Mouse (Mus musculus): ENCODE data around the gene Oaz2. TPM values are rescaled to one million over a fixed set of nuclear protein-coding genes. Genes with fewer than 3 reads are reported as not detected.

Oaz2 gene
- polyA plus RNA-seq, 1 experiment = 41.7 TPM

Other genes starting within 250 kb of the Oaz2 start
- 67.2 and 87.4 TPM in 2 replicates for gene Slc51b, start 245.0 kb upstream of the Oaz2 start, polyA plus RNA-seq (2012; rRNA removed)
- gene Mtfmt, start 232.2 kb upstream of the Oaz2 start, polyA plus RNA-seq (2012; rRNA removed) = 13.6 and 17.6 TPM in 2 replicates
- gene Spg21, start 207.1 kb upstream of the Oaz2 start, polyA plus RNA-seq (2012; rRNA removed) = 13.5 and 15.4 TPM in 2 replicates
- 0.06 TPM in 1 of 2 replicates, not detected in the other for gene Ankdd1a, start 147.8 kb upstream of the Oaz2 start, polyA plus RNA-seq (2012; rRNA removed)
- 11.6 and 13.0 TPM in 2 replicates for gene Plekho2, start 88.0 kb upstream of the Oaz2 start, polyA plus RNA-seq (2012; rRNA removed)
- 4.6 and 5.5 TPM in 2 replicates for gene Pif1, start 80.8 kb upstream of the Oaz2 start, polyA plus RNA-seq (2012; rRNA removed)
- 23.4 and 27.7 TPM in 2 replicates for gene Rbpms2, start 38.4 kb upstream of the Oaz2 start, polyA plus RNA-seq (2012; rRNA removed)
- 4.6 and 6.1 TPM in 2 replicates for gene Zfp609, start 159.6 kb downstream of the Oaz2 start, polyA plus RNA-seq (2012; rRNA removed)
- 20.0 and 21.2 TPM in 2 replicates for gene Pclaf, start 222.2 kb downstream of the Oaz2 start, polyA plus RNA-seq (2012; rRNA removed)
- gene Trip4, start 240.8 kb downstream of the Oaz2 start, polyA plus RNA-seq (2012; rRNA removed) = 5.8 and 8.6 TPM in 2 replicates
- 4.1 and 7.6 TPM in 2 replicates for gene Csnk1g1, start 240.9 kb downstream of the Oaz2 start, polyA plus RNA-seq (2012; rRNA removed)

All from large intestine, adult 2 months (tissue).